Mouse (Mus musculus) myocyte (in vitro differentiated cells): Measurements from ENCODE around the gene 2010300C02Rik. TPM values are rescaled to one million over a fixed set of nuclear protein-coding genes. Genes with fewer than 3 reads are reported as not detected.

ENCODE experiments used
- H3K27me3 ChIP-seq: one replicate; pipeline ENCODE4 v1.6.1; 2011; ENCODE audit not compliant: control insufficient read depth, insufficient read depth, insufficient read length
- H3K36me3 ChIP-seq: one replicate; pipeline ENCODE4 v1.6.1; 2011; ENCODE audit not compliant: control insufficient read depth, insufficient read depth
- H3K4me2 ChIP-seq: one replicate; pipeline ENCODE4 v1.6.1; 2011; ENCODE audit warnings: low read depth, control low read depth
- H3K4me3 ChIP-seq: one replicate; pipeline ENCODE4 v1.5.1; 2011; ENCODE audit warnings: mild to moderate bottlenecking, control low read depth, moderate library complexity
- H3K79me2 ChIP-seq: one replicate; pipeline ENCODE4 v1.6.1; 2011; ENCODE audit not compliant: control insufficient read depth, insufficient read depth
- H3ac ChIP-seq: one replicate; pipeline ENCODE4 v1.6.1; 2011; ENCODE audit not compliant: control insufficient read depth, insufficient read length
- CEBPB ChIP-seq: IDR thresholded peaks from 2 replicates; pipeline ENCODE4 v1.6.1; 2011; ENCODE audit warnings: mild to moderate bottlenecking, moderate library complexity; ENCODE audit not compliant: poor library complexity, insufficient read depth, severe bottlenecking
- E2F4 ChIP-seq: IDR thresholded peaks from one replicate; pipeline ENCODE4 v1.6.1; 2011; ENCODE audit warnings: mild to moderate bottlenecking, control low read depth, moderate library complexity; ENCODE audit not compliant: insufficient read depth
- MAX ChIP-seq: IDR thresholded peaks from one replicate; pipeline ENCODE4 v1.6.1; 2011; ENCODE audit warnings: low read depth, mild to moderate bottlenecking, control low read depth
- MYOD1 ChIP-seq, 3 experiments: IDR thresholded peaks; one replicate each; pipeline ENCODE4 v1.6.1; 2011; ENCODE audit warnings: control low read depth in 2 of 3, low read depth in 2 of 3, mild to moderate bottlenecking in 2 of 3, moderate library complexity in 1 of 3; ENCODE audit not compliant: insufficient read length in 2 of 3, control insufficient read depth in 1 of 3
- MYOG ChIP-seq, 3 experiments: IDR thresholded peaks; one replicate each; pipeline ENCODE4 v1.6.1; 2011; ENCODE audit warnings: control low read depth in 2 of 3, low read depth in 2 of 3, mild to moderate bottlenecking in 2 of 3; ENCODE audit not compliant: insufficient read length in 2 of 3, control insufficient read depth in 1 of 3, insufficient read depth in 1 of 3
- POLR2A ChIP-seq: IDR thresholded peaks from one replicate; pipeline ENCODE4 v1.6.1; 2011; ENCODE audit warnings: low read depth, mild to moderate bottlenecking, control low read depth, moderate library complexity; ENCODE audit not compliant: insufficient read length
- POLR2AphosphoS2 ChIP-seq: IDR thresholded peaks from one replicate; pipeline ENCODE4 v1.6.1; 2011; ENCODE audit warnings: low read depth, control low read depth; ENCODE audit not compliant: insufficient read length
- REST ChIP-seq: IDR thresholded peaks from one replicate; pipeline ENCODE4 v1.6.1; 2011; ENCODE audit warnings: mild to moderate bottlenecking, control low read depth, moderate library complexity; ENCODE audit not compliant: insufficient read depth, insufficient read length
- SRF ChIP-seq: IDR thresholded peaks from one replicate; pipeline ENCODE4 v1.6.1; 2011; ENCODE audit warnings: low read depth; ENCODE audit not compliant: control insufficient read depth, insufficient read length
- TCF12 ChIP-seq: IDR thresholded peaks from one replicate; pipeline ENCODE4 v1.6.1; 2011; ENCODE audit warnings: mild to moderate bottlenecking, control low read depth; ENCODE audit not compliant: poor library complexity, insufficient read depth, severe bottlenecking
- TCF3 ChIP-seq: IDR thresholded peaks from one replicate; pipeline ENCODE4 v1.6.1; 2011; ENCODE audit warnings: low read depth, control low read depth; ENCODE audit not compliant: insufficient read length
- USF1 ChIP-seq: IDR thresholded peaks from one replicate; pipeline ENCODE4 v1.6.1; 2011; ENCODE audit warnings: low read depth, mild to moderate bottlenecking, control low read depth, moderate library complexity
- polyA plus RNA-seq: library from polyadenylated mRNA; unstranded; fragments of >200 nt; fragmentation: generic; extraction: Trizol; gene quantifications from one replicate; pipeline ENCODE4 v1.2.1, GENCODE M21; 2012; ENCODE audit warnings: missing spikeins

2010300C02Rik gene
- polyA plus RNA-seq, 1 experiment = not detected

- no peaks in the 10 kb centered on the region for H3K79me2 ChIP-seq
- H3K4me2 ChIP-seq = no peak overlapping the region
- no peaks in the 10 kb centered on the region for H3K36me3 ChIP-seq
- H3K4me3 ChIP-seq = no peak overlapping the region
- no peaks in the 10 kb centered on the region for H3K27me3 ChIP-seq
- TF ChIP-seq POLR2AphosphoS2 = no peak
- TF ChIP-seq E2F4 = no peak
- TF ChIP-seq SRF = no peak
- no peak for TF ChIP-seq POLR2A
- TF ChIP-seq CEBPB = no peak
- TF ChIP-seq TCF12 = no peak
- TF ChIP-seq MYOD1 (IDR thresholded peaks at IDR 0.05; ENCODE audit: control insufficient read depth in 1 of 3, insufficient read length in 2 of 3, low read depth in 2 of 3) = no peak
- no peak for TF ChIP-seq TCF3
- no peak for TF ChIP-seq MAX
- no peak for TF ChIP-seq REST
- no peak for TF ChIP-seq MYOG (IDR thresholded peaks at IDR 0.05; ENCODE audit: control insufficient read depth in 1 of 3, insufficient read depth in 1 of 3, insufficient read length in 2 of 3, low read depth in 2 of 3)
- no peak for TF ChIP-seq USF1
- H3ac ChIP-seq = no peak overlapping the region
Observed at GRCm38 (mm10) chr1:37735932-37736331, 16.0 kb upstream of the 2010300C02Rik start.

- no peak overlapping the region for H3K4me3 ChIP-seq
- H3K36me3 ChIP-seq = no peaks in the 10 kb centered on the region
- H3K4me2 ChIP-seq = no peak overlapping the region
- no peaks in the 10 kb centered on the region for H3K27me3 ChIP-seq
- H3K79me2 ChIP-seq = no peaks in the 10 kb centered on the region
- TF ChIP-seq CEBPB = no peak
- TF ChIP-seq MYOG (IDR thresholded peaks at IDR 0.05; ENCODE audit: control insufficient read depth in 1 of 3, insufficient read depth in 1 of 3, insufficient read length in 2 of 3, low read depth in 2 of 3) = no peak
- no peak for TF ChIP-seq TCF3
- TF ChIP-seq USF1 = no peak
- TF ChIP-seq REST = no peak
- TF ChIP-seq MAX = no peak
- no peak for TF ChIP-seq E2F4
- TF ChIP-seq POLR2A = no peak
- TF ChIP-seq TCF12 = no peak
- no peak for TF ChIP-seq SRF
- TF ChIP-seq POLR2AphosphoS2 = no peak
- no peak for TF ChIP-seq MYOD1 (IDR thresholded peaks at IDR 0.05; ENCODE audit: control insufficient read depth in 1 of 3, insufficient read length in 2 of 3, low read depth in 2 of 3)
- H3ac ChIP-seq = no peak overlapping the region
Observed at GRCm38 (mm10) chr1:37734841-37735240, 15.0 kb upstream of the 2010300C02Rik start.

- no peak overlapping the region for H3ac ChIP-seq
- TF ChIP-seq POLR2AphosphoS2 (no peak), SRF (no peak), TCF12 (no peak), MYOG (IDR thresholded peaks at IDR 0.05; ENCODE audit: control insufficient read depth in 1 of 3, insufficient read depth in 1 of 3, insufficient read length in 2 of 3, low read depth in 2 of 3) (no peak), CEBPB (no peak), TCF3 (no peak), POLR2A (no peak), USF1 (no peak), MYOD1 (IDR thresholded peaks at IDR 0.05; ENCODE audit: control insufficient read depth in 1 of 3, insufficient read length in 2 of 3, low read depth in 2 of 3) (no peak), MAX (no peak), REST (no peak), E2F4 (no peak)
- H3K4me3 ChIP-seq = no peak overlapping the region
- no peaks in the 10 kb centered on the region for H3K79me2 ChIP-seq
- no peaks in the 10 kb centered on the region for H3K36me3 ChIP-seq
- H3K27me3 ChIP-seq = no peaks in the 10 kb centered on the region
- H3K4me2 ChIP-seq = no peak overlapping the region
Observed at GRCm38 (mm10) chr1:37729353-37729752, 9.5 kb upstream of the 2010300C02Rik start.

- H3K4me3 ChIP-seq = no peak overlapping the region
- no peak for TF ChIP-seq REST
- no peak for TF ChIP-seq MYOD1 (IDR thresholded peaks at IDR 0.05; ENCODE audit: control insufficient read depth in 1 of 3, insufficient read length in 2 of 3, low read depth in 2 of 3)
- no peak for TF ChIP-seq MYOG (IDR thresholded peaks at IDR 0.05; ENCODE audit: control insufficient read depth in 1 of 3, insufficient read depth in 1 of 3, insufficient read length in 2 of 3, low read depth in 2 of 3)
- no peak for TF ChIP-seq TCF12
- no peak for TF ChIP-seq POLR2A
- TF ChIP-seq TCF3 = no peak
- H3K27me3 ChIP-seq = no peaks in the 10 kb centered on the region
- no peak overlapping the region for H3ac ChIP-seq
- H3K79me2 ChIP-seq = no peaks in the 10 kb centered on the region
- H3K4me2 ChIP-seq = no peak overlapping the region
- H3K36me3 ChIP-seq = no peaks in the 10 kb centered on the region
Observed at GRCm38 (mm10) chr1:37728053-37728452, 8.2 kb upstream of the 2010300C02Rik start.

GRCm38 (mm10) chr1:37727186-37727585 lies 7.3 kb upstream of the 2010300C02Rik start:
- TF ChIP-seq E2F4 = no peak
- TF ChIP-seq SRF = no peak
- TF ChIP-seq TCF3 = no peak
- no peak for TF ChIP-seq POLR2A
- TF ChIP-seq MYOD1 (IDR thresholded peaks at IDR 0.05; ENCODE audit: control insufficient read depth in 1 of 3, insufficient read length in 2 of 3, low read depth in 2 of 3) = no peak
- no peak for TF ChIP-seq POLR2AphosphoS2
- no peak for TF ChIP-seq MYOG (IDR thresholded peaks at IDR 0.05; ENCODE audit: control insufficient read depth in 1 of 3, insufficient read depth in 1 of 3, insufficient read length in 2 of 3, low read depth in 2 of 3)
- no peak for TF ChIP-seq MAX
- no peak for TF ChIP-seq CEBPB
- no peak for TF ChIP-seq USF1
- no peak for TF ChIP-seq REST
- TF ChIP-seq TCF12 = no peak
- Histone ChIP-seq H3K4me2 (no peak overlapping the region), H3ac (no peak overlapping the region), H3K4me3 (no peak overlapping the region), H3K27me3 (no peaks in the 10 kb centered on the region), H3K36me3 (no peaks in the 10 kb centered on the region), H3K79me2 (no peaks in the 10 kb centered on the region)
